Mouse (Mus musculus) midbrain, embryonic 12.5 days (tissue): ENCODE data around the gene Tmem161a. TPM values are rescaled to one million over a fixed set of nuclear protein-coding genes. Genes with fewer than 3 reads are reported as not detected.

ENCODE experiments used
- ATAC-seq: fragments of 200-750 bp; cut with Nextera tagmentation; 2 replicates; pipeline ENCODE4 v1.8.0; 2017; ENCODE audit warnings: low read depth, moderate TSS enrichment, moderate library complexity; ENCODE audit not compliant: low FRiP score
- H3K27ac ChIP-seq: fragments of 300-500 bp; sonication (generic); replicated peaks from 2 replicates; pipeline ENCODE4 v1.5.1; 2016; ENCODE audit warnings: mild to moderate bottlenecking
- H3K27me3 ChIP-seq: fragments of 300-500 bp; sonication (generic); 2 replicates; pipeline ENCODE4 v1.6.1; 2016; ENCODE audit warnings: mild to moderate bottlenecking
- H3K36me3 ChIP-seq: fragments of 300-500 bp; sonication (generic); 2 replicates; pipeline ENCODE4 v1.6.1; 2016
- H3K4me1 ChIP-seq: fragments of 300-500 bp; sonication (generic); 2 replicates; pipeline ENCODE4 v1.6.1; 2016
- H3K4me2 ChIP-seq: fragments of 300-500 bp; sonication (generic); replicated peaks from 2 replicates; pipeline ENCODE4 v1.6.1; 2016; ENCODE audit warnings: mild to moderate bottlenecking, moderate library complexity
- H3K4me3 ChIP-seq: fragments of 300-500 bp; sonication (generic); 2 replicates; pipeline ENCODE4 v1.5.1; 2016; ENCODE audit warnings: mild to moderate bottlenecking
- H3K9ac ChIP-seq: fragments of 300-500 bp; sonication (generic); replicated peaks from 2 replicates; pipeline ENCODE4 v1.6.1; 2016; ENCODE audit warnings: mild to moderate bottlenecking, moderate library complexity
- H3K9me3 ChIP-seq: fragments of 300-500 bp; sonication (generic); 2 replicates; pipeline ENCODE4 v1.6.1; 2016; ENCODE audit warnings: mild to moderate bottlenecking
- WGBS: fragments of 180-500 bp; shearing (Covaris S2); methylation state at CpG from one replicate; pipeline ENCODE4 v1.1.7; 2016; 5-methylcytosine and 5-hydroxymethylcytosine counted together
- polyA plus RNA-seq: library from polyadenylated mRNA; unstranded; fragments of >200 nt; fragmentation: Nextera tagmentation; extraction: Ambion mirVana; gene quantifications from 2 replicates; pipeline ENCODE4 v1.2.1, GENCODE M21; 2016

Tmem161a gene
- polyA plus RNA-seq: 47.6 and 49.0 TPM in 2 replicates

DNA sequence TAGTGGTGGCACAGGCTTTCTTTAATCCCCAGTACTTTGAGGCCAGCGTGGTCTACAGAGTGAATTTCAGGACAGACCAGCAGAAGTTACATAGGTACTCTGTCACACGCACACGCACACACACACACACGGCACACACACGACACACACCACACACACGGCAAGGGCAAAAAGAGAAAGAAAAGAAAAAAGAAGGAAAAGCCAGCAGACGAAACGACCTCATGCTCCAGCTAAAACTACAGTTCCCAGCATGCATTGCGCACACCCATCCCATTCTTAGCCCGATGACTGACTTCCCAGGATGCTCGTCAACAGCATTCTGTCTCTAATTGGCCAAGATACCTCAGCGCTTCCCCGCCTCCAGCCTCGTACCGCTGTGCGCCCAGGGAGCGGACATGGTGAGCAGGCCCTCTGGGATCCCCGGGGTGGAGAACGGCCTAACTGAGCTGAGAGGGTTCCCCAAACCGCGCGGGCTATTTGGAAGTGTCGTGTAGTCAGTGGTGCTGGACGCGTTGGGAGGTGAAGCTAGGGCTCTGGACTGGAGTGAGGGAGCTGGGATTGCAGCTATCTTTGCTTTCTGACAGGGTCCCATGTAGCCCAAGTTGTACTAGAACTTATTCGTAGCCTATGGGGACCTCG, at the start of gene Tmem161a:
Tmem161a (plus strand) TSS at position 314 of the 639 bp plus-strand sequence.
- 2% methylated on average over 27 of the region's 27 CpGs for WGBS
- peak; percentile 99 for ATAC-seq
- Histone ChIP-seq H3K9me3 (no peaks in the 10 kb centered on the region), H3K4me3 (peak within 1 kb of the TSS; percentile 70), H3K9ac (peak within 1 kb of the TSS; percentile 78), H3K27ac (no peak within 1 kb of the TSS; the same call in 1 of the 2 replicates), H3K36me3 (peaks cover 6% of the 10 kb centered on the region), H3K4me1 (peaks cover 16% of the 10 kb centered on the region), H3K27me3 (peaks cover 9% of the 10 kb centered on the region; the same call in 1 of the 2 replicates), H3K4me2 (peak within 1 kb of the TSS; percentile 56)

- Histone ChIP-seq H3K27ac (no peak overlapping the region), H3K9ac (no peak overlapping the region), H3K36me3 (no peaks in the 10 kb centered on the region), H3K9me3 (no peaks in the 10 kb centered on the region), H3K4me1 (peaks cover 17% of the 10 kb centered on the region), H3K4me3 (no peak overlapping the region), H3K4me2 (no peak overlapping the region), H3K27me3 (peaks cover 14% of the 10 kb centered on the region; the same call in 1 of the 2 replicates)
- 52% methylated on average over 2 of the region's 2 CpGs for WGBS
- ATAC-seq: no peak
Observed at GRCm38 (mm10) chr8:70122863-70123262, 49.3 kb upstream of the Tmem161a start.

DNA sequence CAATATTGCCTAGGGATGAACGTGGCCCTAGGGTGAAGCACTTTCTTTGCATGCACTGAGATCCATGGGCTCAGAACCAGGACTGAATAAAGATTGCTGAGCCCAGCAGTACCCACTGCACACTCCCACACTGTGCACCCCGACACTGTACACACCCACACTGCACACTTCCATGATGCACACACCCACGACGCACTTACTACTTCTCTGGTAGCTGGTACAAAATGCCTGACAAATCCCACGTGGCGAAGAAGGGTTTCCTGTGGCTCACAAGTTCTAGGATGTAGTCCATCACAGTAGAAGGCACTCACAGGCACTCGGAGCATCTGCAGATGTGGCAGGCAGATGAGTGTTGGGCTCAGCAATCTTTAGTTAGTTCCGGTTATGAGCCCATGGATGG, 47.2 kb upstream of the Tmem161a start:
- no peak for ATAC-seq

GRCm38 (mm10) chr8:70128435-70128834, 43.7 kb upstream of the Tmem161a start:
- Histone ChIP-seq H3K4me1 (peaks cover 12% of the 10 kb centered on the region), H3K4me3 (no peak overlapping the region), H3K4me2 (no peak overlapping the region), H3K9me3 (no peaks in the 10 kb centered on the region), H3K9ac (no peak overlapping the region), H3K27me3 (peaks cover 13% of the 10 kb centered on the region; the same call in 1 of the 2 replicates), H3K36me3 (peaks cover 13% of the 10 kb centered on the region; the same call in 1 of the 2 replicates), H3K27ac (no peak overlapping the region)
- WGBS: 87% methylated on average over 3 of the region's 3 CpGs
- no peak for ATAC-seq

More for the DNA sequence above, 47.2 kb upstream of the Tmem161a start:
- peaks cover 6% of the 10 kb centered on the region; the same call in 1 of the 2 replicates for H3K4me1 ChIP-seq
- H3K9ac ChIP-seq: no peak overlapping the region
- WGBS: 68% methylated on average over 8 of the region's 8 CpGs
- peaks cover 13% of the 10 kb centered on the region; the same call in 1 of the 2 replicates for H3K27me3 ChIP-seq
- no peak overlapping the region for H3K4me2 ChIP-seq
- H3K4me3 ChIP-seq: no peak overlapping the region
- H3K36me3 ChIP-seq: no peaks in the 10 kb centered on the region
- no peak overlapping the region for H3K27ac ChIP-seq
- no peaks in the 10 kb centered on the region for H3K9me3 ChIP-seq

GRCm38 (mm10) chr8:70129309-70129952, 42.7 kb upstream of the Tmem161a start:
- Histone ChIP-seq H3K4me1 (peaks cover 12% of the 10 kb centered on the region), H3K9ac (no peak overlapping the region), H3K27ac (no peak overlapping the region), H3K36me3 (peaks cover 22% of the 10 kb centered on the region), H3K27me3 (peaks cover 7% of the 10 kb centered on the region; the same call in 1 of the 2 replicates), H3K9me3 (no peaks in the 10 kb centered on the region), H3K4me2 (no peak overlapping the region), H3K4me3 (no peak overlapping the region)
- no peak for ATAC-seq
- WGBS: 69% methylated on average over 9 of the region's 9 CpGs

- Histone ChIP-seq H3K4me2 (no peak overlapping the region), H3K9me3 (no peaks in the 10 kb centered on the region), H3K9ac (no peak overlapping the region), H3K27ac (no peak overlapping the region), H3K4me3 (no peak overlapping the region), H3K36me3 (peaks cover 28% of the 10 kb centered on the region), H3K4me1 (peaks cover 12% of the 10 kb centered on the region), H3K27me3 (peaks cover 1% of the 10 kb centered on the region; the same call in 1 of the 2 replicates)
- 82% methylated on average over 3 of the region's 3 CpGs for WGBS
- ATAC-seq: no peak
Observed at GRCm38 (mm10) chr8:70130066-70130465, 42.1 kb upstream of the Tmem161a start.

GRCm38 (mm10) chr8:70131166-70131883, 40.8 kb upstream of the Tmem161a start, which contains the start of gene Nr2c2ap:
TSS of gene Nr2c2ap (plus strand) at chr8:70131333.
- peak; percentile 84 for ATAC-seq
- Histone ChIP-seq H3K4me3 (peak within 1 kb of the TSS; percentile 74), H3K27me3 (no peaks in the 10 kb centered on the region), H3K9me3 (no peaks in the 10 kb centered on the region), H3K36me3 (peaks cover 41% of the 10 kb centered on the region), H3K4me2 (peak within 1 kb of the TSS; percentile 86), H3K27ac (0 out of 2 replicates have a peak within 1 kb of the TSS, but pooled peaks have one; percentile 35), H3K4me1 (peaks cover 12% of the 10 kb centered on the region), H3K9ac (peak within 1 kb of the TSS; percentile 66)
- WGBS: 2% methylated on average over 37 of the region's 37 CpGs

GRCm38 (mm10) chr8:70134086-70134485, 38.1 kb upstream of the Tmem161a start:
- H3K27me3 ChIP-seq: no peaks in the 10 kb centered on the region
- H3K4me1 ChIP-seq: peaks cover 23% of the 10 kb centered on the region
- H3K27ac ChIP-seq: no peak overlapping the region
- H3K36me3 ChIP-seq: peaks cover 45% of the 10 kb centered on the region
- H3K4me3 ChIP-seq: no peak overlapping the region
- ATAC-seq: no peak
- 83% methylated on average over 5 of the region's 5 CpGs for WGBS
- no peak overlapping the region for H3K4me2 ChIP-seq
- H3K9ac ChIP-seq: no peak overlapping the region
- no peaks in the 10 kb centered on the region for H3K9me3 ChIP-seq

- H3K27me3 ChIP-seq: no peaks in the 10 kb centered on the region
- WGBS: 88% methylated on average over 9 of the region's 9 CpGs
- H3K9me3 ChIP-seq: no peaks in the 10 kb centered on the region
- peaks cover 23% of the 10 kb centered on the region for H3K4me1 ChIP-seq
- ATAC-seq: no peak
- no peak overlapping the region for H3K4me2 ChIP-seq
- peaks cover 45% of the 10 kb centered on the region for H3K36me3 ChIP-seq
- no peak overlapping the region for H3K4me3 ChIP-seq
- no peak overlapping the region for H3K9ac ChIP-seq
- no peak overlapping the region for H3K27ac ChIP-seq
Observed at GRCm38 (mm10) chr8:70134931-70135330, 37.2 kb upstream of the Tmem161a start.

DNA sequence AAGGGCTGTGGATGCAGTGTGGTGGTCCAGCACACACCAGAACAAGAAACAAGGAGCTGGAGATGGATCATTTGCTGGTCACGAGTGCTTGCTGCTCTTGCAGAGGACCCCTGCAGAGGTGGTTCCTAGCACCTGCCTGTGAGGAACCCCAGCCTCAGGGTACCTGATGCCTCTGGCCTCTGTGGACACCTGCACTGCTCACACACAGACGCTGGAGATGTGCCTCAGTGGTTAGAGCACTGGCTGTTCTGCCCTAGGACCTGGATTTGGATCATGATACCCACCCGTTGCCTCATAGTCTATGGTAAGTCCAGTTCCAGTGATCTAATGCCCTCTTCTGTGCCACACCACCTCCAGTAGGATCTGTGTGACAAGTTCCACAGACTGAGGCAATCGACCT, 35.6 kb upstream of the Tmem161a start:
- peaks cover 45% of the 10 kb centered on the region for H3K36me3 ChIP-seq
- WGBS: 85% methylated on average over 4 of the region's 4 CpGs

DNA sequence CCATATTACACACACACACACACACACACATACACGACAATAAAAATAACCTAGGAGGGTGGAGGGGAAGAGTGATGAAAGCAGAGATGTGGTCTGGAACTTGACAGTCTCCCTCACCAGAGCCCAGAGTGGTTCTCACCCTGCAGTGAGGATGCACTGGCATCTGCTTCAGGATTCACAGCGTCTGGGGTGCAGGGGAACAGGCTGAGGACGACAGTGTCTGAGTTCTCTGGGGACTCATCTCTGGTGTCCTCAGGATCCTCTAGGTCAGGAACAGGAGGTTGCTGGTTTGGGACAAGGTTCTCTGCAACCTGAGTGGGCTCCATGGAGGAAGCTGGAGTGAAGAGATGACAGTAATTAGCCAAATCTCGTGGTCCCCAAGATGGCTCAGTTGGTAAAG, 34.3 kb upstream of the Tmem161a start:
- Histone ChIP-seq H3K4me3 (peak overlapping the region; percentile 66; the same call in 1 of the 2 replicates), H3K4me2 (peak overlapping the region; percentile 85)

More for the DNA sequence above, 35.6 kb upstream of the Tmem161a start:
- H3K4me2 ChIP-seq: no peak overlapping the region
- ATAC-seq: no peak
- no peaks in the 10 kb centered on the region for H3K27me3 ChIP-seq
- H3K9me3 ChIP-seq: no peaks in the 10 kb centered on the region
- H3K4me1 ChIP-seq: peaks cover 28% of the 10 kb centered on the region
- H3K9ac ChIP-seq: no peak overlapping the region
- H3K4me3 ChIP-seq: no peak overlapping the region
- no peak overlapping the region for H3K27ac ChIP-seq

More for the DNA sequence above, 34.3 kb upstream of the Tmem161a start:
- no peak for ATAC-seq
- H3K36me3 ChIP-seq: peaks cover 46% of the 10 kb centered on the region
- WGBS: 84% methylated on average over 4 of the region's 4 CpGs
- H3K27me3 ChIP-seq: no peaks in the 10 kb centered on the region
- peaks cover 22% of the 10 kb centered on the region for H3K4me1 ChIP-seq
- no peak overlapping the region for H3K27ac ChIP-seq
- H3K9me3 ChIP-seq: no peaks in the 10 kb centered on the region
- peak overlapping the region; percentile 56; the same call in 1 of the 2 replicates for H3K9ac ChIP-seq
